Mouse (Mus musculus) intestine, embryonic 14.5 days (tissue): Measurements from ENCODE around the gene Lpcat2. TPM values are rescaled to one million over a fixed set of nuclear protein-coding genes. Genes with fewer than 3 reads are reported as not detected.
"Not testable (repeated sequence)": the region's sequence is repeated elsewhere in the genome, so short reads cannot be mapped to it uniquely, and the experiment has no call there.

Experiments
- ATAC-seq: fragments of 200-750 bp; cut with Nextera tagmentation; replicated peaks from 2 replicates; pipeline ENCODE4 v1.8.0; 2017; ENCODE audit warnings: low read depth, moderate number of reproducible peaks, moderate TSS enrichment, moderate library complexity; ENCODE audit not compliant: low FRiP score, low TSS enrichment
- DNase-seq: peaks from one replicate; pipeline ENCODE4 v3.0.0-alpha.2; 2018; ENCODE audit warnings: low spot score
- H3K27ac ChIP-seq: fragments of 300-500 bp; sonication (generic); 2 replicates; pipeline ENCODE4 v1.5.1; 2014; ENCODE audit warnings: low read depth, mild to moderate bottlenecking, control low read depth
- H3K27me3 ChIP-seq: fragments of 300-500 bp; sonication (generic); replicated peaks from 2 replicates; pipeline ENCODE4 v1.6.1; 2014; ENCODE audit warnings: low read length, control low read depth; ENCODE audit not compliant: control insufficient read depth, insufficient read depth
- H3K36me3 ChIP-seq: fragments of 300-500 bp; sonication (generic); 2 replicates; pipeline ENCODE4 v1.6.1; 2014; ENCODE audit warnings: low read length, control low read depth; ENCODE audit not compliant: control insufficient read depth, insufficient read depth
- H3K4me1 ChIP-seq: fragments of 300-500 bp; sonication (generic); replicated peaks from 2 replicates; pipeline ENCODE4 v1.6.1; 2014; ENCODE audit warnings: low read length, control low read depth, mixed read lengths; ENCODE audit not compliant: control insufficient read depth, insufficient read depth
- H3K4me2 ChIP-seq: fragments of 300-500 bp; sonication (generic); 2 replicates; pipeline ENCODE4 v1.6.1; 2014; ENCODE audit warnings: low read length
- H3K4me3 ChIP-seq: fragments of 300-500 bp; sonication (generic); 2 replicates; pipeline ENCODE4 v1.5.1; 2014; ENCODE audit warnings: low read depth, low read length, control low read depth, mixed read lengths
- H3K9ac ChIP-seq: fragments of 300-500 bp; sonication (generic); 2 replicates; pipeline ENCODE4 v1.6.1; 2014; ENCODE audit warnings: mild to moderate bottlenecking, low read length
- H3K9me3 ChIP-seq: fragments of 300-500 bp; sonication (generic); 2 replicates; pipeline ENCODE4 v1.6.1; 2016; ENCODE audit warnings: low read length, control low read depth; ENCODE audit not compliant: control insufficient read depth
- WGBS: fragments of 180-500 bp; shearing (Covaris S2); extraction: QIAGEN DNeasy Blood & Tissue Kit; methylation state at CpG from one replicate; pipeline ENCODE4 v1.1.7; 2014; 5-methylcytosine and 5-hydroxymethylcytosine counted together
- polyA plus RNA-seq: library from polyadenylated mRNA; unstranded; fragments of >200 nt; fragmentation: Nextera tagmentation; extraction: Ambion mirVana; gene quantifications from 2 replicates; pipeline ENCODE4 v1.2.1, GENCODE M21; 2014

The Lpcat2 gene
- polyA plus RNA-seq, 1 experiment from 2014 or later: 5.8 TPM

DNA sequence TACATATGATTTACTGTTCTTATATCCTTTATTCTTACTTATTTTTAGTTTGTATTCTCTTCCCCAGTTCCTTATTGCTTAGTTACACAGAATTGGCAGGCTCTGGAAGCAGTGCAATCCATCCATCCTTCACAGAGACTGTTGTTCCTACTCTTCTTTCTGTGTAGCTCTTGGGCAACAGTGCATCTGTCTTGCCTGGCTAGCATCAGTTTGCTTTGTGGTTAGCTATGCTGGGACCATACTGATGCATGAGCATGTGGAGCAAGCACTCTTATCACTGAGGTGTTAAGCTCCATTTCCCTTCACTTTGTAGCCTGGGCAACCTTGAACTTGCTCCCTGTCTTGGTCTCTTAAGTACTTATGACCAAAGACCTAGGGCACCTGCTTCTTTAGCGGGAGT, 6.8 kb downstream of the Lpcat2 start:
- Histone ChIP-seq H3K4me1 (no peaks in the 10 kb centered on the region), H3K27me3 (no peaks in the 10 kb centered on the region), H3K4me2 (no peak overlapping the region), H3K9me3 (no peaks in the 10 kb centered on the region), H3K4me3 (no peak overlapping the region), H3K9ac (no peak overlapping the region), H3K27ac (no peak overlapping the region), H3K36me3 (no peaks in the 10 kb centered on the region)
- WGBS: 94% methylated on average over 1 of the region's 1 CpGs
- DNase-seq: no peak
- ATAC-seq: no peak

DNA sequence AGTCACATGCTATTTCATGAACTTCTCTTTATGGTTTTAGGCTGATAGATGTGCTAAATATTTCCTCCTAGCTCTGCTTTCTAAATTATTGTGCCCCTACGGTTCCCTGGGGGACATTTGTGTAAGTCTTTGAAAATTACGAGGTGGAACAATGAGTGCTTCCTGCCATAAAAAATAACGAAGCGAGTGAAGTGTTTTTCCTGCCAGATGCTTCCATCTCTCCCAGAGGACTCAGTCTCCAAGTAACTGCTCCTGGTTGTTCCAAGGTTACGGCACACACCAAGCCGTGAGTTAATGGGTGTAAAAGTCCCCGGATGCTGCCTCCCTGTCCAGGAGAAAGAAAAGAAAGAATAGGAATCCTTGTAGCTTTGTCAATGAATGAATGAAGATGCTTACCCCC, 15.1 kb downstream of the Lpcat2 start:
- no peaks in the 10 kb centered on the region for H3K36me3 ChIP-seq
- no peak overlapping the region for H3K4me3 ChIP-seq
- H3K27ac ChIP-seq: no peak overlapping the region
- H3K9ac ChIP-seq: no peak overlapping the region
- H3K4me1 ChIP-seq: no peaks in the 10 kb centered on the region
- no peaks in the 10 kb centered on the region for H3K27me3 ChIP-seq
- H3K9me3 ChIP-seq: no peaks in the 10 kb centered on the region
- H3K4me2 ChIP-seq: no peak overlapping the region
- ATAC-seq (no peak), DNase-seq (no peak)
- 46% methylated on average over 7 of the region's 7 CpGs for WGBS

DNA sequence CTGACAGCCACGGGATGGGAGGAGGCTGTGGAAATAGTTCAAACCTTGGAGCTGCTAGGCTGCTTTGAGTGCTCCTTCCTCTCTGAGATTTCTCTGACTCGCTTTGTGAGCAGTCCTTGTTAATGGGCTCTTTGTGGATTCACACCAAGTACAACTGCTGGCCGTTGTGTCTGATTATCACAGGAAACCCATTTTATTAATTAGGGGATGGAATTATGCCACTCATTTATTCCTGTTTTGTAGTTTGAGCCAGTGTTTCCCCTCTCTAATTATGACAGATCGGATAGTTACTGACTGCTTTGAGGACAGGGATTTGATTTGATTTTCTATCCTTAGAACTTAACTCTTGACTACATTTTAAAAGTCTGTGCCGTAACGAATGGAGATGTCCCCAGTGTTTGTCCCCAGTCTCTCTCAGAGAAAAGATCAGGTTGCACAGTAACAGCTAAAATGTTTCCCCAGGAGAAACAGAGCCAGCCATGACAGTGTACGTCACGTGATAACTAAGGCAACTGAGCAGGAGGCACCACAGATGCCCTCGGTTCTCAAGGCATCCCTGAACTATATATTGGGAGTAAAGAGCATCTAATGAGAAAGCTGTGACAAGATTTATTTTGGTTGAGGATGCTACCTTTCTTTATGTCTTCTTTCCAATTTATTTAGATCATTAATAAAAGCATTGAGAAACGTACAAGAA, 17.1 kb downstream of the Lpcat2 start:
- Histone ChIP-seq H3K4me3 (no peak overlapping the region), H3K27me3 (no peaks in the 10 kb centered on the region), H3K36me3 (no peaks in the 10 kb centered on the region), H3K9me3 (no peaks in the 10 kb centered on the region), H3K27ac (no peak overlapping the region), H3K4me2 (no peak overlapping the region), H3K4me1 (no peaks in the 10 kb centered on the region), H3K9ac (no peak overlapping the region)
- 75% methylated on average over 10 of the region's 10 CpGs for WGBS
- no peak for ATAC-seq
- no peak for DNase-seq

DNA sequence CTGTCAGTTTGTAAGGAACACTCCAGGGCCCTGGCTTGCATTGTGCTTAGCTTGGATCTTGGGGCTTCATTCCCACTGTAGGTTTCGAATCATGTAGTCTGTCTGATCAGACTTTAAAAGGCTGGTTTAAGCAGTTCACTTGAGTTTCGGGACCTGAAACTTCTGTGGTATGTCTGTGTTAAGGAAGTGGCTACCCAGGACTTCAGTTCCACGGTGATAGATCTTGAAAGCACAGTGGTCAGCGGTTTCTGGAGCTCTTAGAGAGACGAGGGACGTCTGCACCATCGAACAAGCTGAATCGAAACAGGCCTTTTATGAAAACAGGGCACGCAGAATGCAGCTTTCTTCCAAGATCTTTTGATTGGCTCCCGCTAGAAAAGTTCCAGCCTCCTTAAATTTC, 20.7 kb downstream of the Lpcat2 start:
- ATAC-seq (no peak), DNase-seq (no peak)
- no peak overlapping the region for H3K27ac ChIP-seq
- H3K4me3 ChIP-seq: no peak overlapping the region
- no peaks in the 10 kb centered on the region for H3K27me3 ChIP-seq
- no peak overlapping the region for H3K4me2 ChIP-seq
- peaks cover 5% of the 10 kb centered on the region; the same call in 1 of the 2 replicates for H3K9me3 ChIP-seq
- H3K36me3 ChIP-seq: no peaks in the 10 kb centered on the region
- WGBS: 86% methylated on average over 10 of the region's 10 CpGs
- H3K9ac ChIP-seq: no peak overlapping the region
- no peaks in the 10 kb centered on the region for H3K4me1 ChIP-seq

DNA sequence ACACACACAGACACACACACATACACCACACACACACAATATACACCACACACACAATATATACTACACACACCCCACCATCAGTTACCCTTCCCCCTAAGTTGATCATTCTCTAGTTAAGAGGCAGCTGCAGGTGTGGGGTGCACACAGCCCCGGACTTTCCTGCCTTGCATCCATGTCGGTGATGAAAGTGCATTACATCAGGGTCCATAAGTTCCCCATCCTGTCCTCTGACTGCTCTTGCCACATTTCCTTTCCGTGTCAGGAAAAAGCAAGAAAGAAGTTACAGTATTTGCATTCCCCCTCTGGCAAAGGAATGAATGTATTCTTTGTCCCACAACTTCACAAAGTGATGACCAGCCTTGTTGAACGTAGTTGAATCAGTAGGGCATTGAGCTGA, 26.1 kb downstream of the Lpcat2 start:
- DNase-seq (no peak), ATAC-seq (no peak)
- Histone ChIP-seq H3K27me3 (no peaks in the 10 kb centered on the region), H3K4me1 (no peaks in the 10 kb centered on the region), H3K4me2 (no peak overlapping the region), H3K9ac (no peak overlapping the region), H3K9me3 (peaks cover 5% of the 10 kb centered on the region; the same call in 1 of the 2 replicates), H3K36me3 (no peaks in the 10 kb centered on the region), H3K27ac (no peak overlapping the region), H3K4me3 (no peak overlapping the region)
- WGBS: 63% methylated on average over 4 of the region's 4 CpGs

DNA sequence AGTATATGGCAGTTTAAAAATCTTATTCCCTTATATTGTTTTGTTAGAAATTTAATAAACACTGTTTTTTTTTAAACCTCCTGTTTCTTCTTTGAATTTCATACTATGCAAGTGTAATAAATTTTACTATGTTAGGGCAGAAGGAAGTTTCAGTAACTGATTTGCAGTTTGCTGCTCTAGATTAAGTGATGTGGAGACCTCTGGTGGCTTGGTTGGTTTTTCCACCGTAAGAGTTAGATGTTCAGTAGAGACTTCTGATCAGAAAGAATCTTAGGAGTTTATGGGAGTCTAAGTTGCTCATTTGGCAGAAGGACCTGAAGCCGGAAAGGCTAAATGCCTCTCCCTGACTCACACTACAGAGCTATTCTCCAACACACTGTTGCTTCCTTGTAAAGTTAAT, 28.6 kb downstream of the Lpcat2 start:
- Histone ChIP-seq H3K4me2 (no peak overlapping the region), H3K4me3 (no peak overlapping the region), H3K9ac (no peak overlapping the region), H3K36me3 (no peaks in the 10 kb centered on the region), H3K4me1 (no peaks in the 10 kb centered on the region), H3K27ac (no peak overlapping the region), H3K27me3 (no peaks in the 10 kb centered on the region), H3K9me3 (peaks cover 5% of the 10 kb centered on the region; the same call in 1 of the 2 replicates)
- ATAC-seq (no peak), DNase-seq (no peak)
- 71% methylated on average over 2 of the region's 2 CpGs for WGBS

DNA sequence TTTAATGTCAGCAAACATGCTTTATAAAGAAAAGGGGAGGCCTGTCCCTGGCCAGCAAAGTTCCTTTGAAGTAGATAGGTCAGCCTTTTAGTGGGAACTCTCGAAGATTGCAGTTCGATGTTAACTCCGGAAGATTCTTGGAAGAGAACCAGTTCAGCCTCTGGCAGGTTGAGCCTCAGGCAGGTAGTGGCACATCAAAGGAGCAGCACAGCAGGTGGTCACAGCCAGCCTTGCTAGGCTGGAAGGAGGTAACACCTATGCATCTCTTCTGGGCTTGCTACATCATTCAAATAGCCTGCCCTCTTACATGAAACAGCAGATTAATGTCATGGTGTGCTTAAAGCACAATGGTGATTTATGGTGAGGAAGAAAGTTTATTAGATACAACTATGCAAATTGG, 37.1 kb downstream of the Lpcat2 start:
- not testable (repeated sequence) for H3K9me3 ChIP-seq, H3K4me1 ChIP-seq, H3K27ac ChIP-seq, H3K4me2 ChIP-seq, H3K36me3 ChIP-seq, H3K9ac ChIP-seq, H3K27me3 ChIP-seq, ATAC-seq, H3K4me3 ChIP-seq, DNase-seq
- WGBS: 67% methylated on average over 3 of the region's 3 CpGs

DNA sequence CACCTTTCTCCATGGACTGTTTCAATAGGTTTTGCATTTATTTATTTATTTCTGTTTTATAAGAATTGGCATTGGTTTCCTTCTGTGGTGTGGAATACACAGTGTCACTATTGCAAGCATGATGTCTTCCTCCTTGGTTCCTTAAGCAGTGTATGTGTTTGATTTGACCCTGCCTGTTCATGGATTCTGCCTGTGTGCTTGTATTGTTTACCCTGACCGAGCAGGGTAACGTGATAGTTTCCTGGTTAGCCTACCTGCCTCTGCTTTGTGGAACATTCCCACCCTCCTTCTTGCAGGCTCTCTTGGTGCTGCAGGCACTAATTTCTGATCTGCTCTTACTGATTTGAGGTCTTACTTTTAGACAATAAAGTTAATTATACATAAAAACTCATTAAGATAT, 38.7 kb downstream of the Lpcat2 start:
- 49% methylated on average over 2 of the region's 2 CpGs for WGBS

DNA sequence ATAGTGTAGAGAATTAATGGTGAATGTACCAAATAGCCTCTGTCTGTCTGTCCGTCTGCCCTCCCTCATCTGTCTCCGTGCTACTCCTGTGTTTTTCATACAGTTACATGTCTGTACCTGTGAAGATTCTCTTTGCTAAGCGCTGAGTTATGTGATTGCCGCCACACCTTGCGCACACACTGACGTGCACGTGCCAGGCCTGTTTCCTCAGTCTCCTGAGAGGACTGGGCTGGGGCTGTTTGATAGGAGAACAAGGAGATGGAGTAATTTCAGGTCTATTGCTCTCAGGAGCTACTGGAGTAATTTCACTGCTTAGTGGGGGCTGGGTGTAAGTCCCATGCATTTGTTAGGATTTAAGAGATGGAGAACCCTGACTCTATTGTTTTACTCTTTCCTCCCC, 39.9 kb downstream of the Lpcat2 start:
- Histone ChIP-seq H3K27ac (no peak overlapping the region), H3K36me3 (no peaks in the 10 kb centered on the region), H3K27me3 (no peaks in the 10 kb centered on the region), H3K9ac (no peak overlapping the region), H3K9me3 (no peaks in the 10 kb centered on the region), H3K4me3 (no peak overlapping the region), H3K4me2 (no peak overlapping the region), H3K4me1 (no peaks in the 10 kb centered on the region)
- 78% methylated on average over 7 of the region's 7 CpGs for WGBS
- ATAC-seq: peak; percentile 66; the same call in 1 of the 2 replicates
- DNase-seq: peak; percentile 53

More for the DNA sequence above, 38.7 kb downstream of the Lpcat2 start:
- Histone ChIP-seq H3K36me3 (no peaks in the 10 kb centered on the region), H3K4me3 (no peak overlapping the region), H3K4me2 (no peak overlapping the region), H3K9ac (no peak overlapping the region), H3K27ac (no peak overlapping the region), H3K9me3 (no peaks in the 10 kb centered on the region), H3K4me1 (no peaks in the 10 kb centered on the region), H3K27me3 (no peaks in the 10 kb centered on the region)
- DNase-seq (no peak), ATAC-seq (no peak)
